ENCODE assay signal across 12 mouse cellular contexts in genomic region chr11:6179194-6179593, GRCm38 (mm10). TPM values are rescaled to one million over a fixed set of nuclear protein-coding genes. Genes with fewer than 3 reads are reported as not detected.
DNase-seq lines count a peak whose midpoint lies in the region; ATAC-seq and TF ChIP-seq lines count a peak whose summit lies in the region.
"Had no signal": no experiment of that assay in that cellular context is flagged by ENCODE, and none has a peak within 500 bp of the region (broad histone marks: within the 10 kb centered on the region; RNA-seq: fewer than 3 reads in every experiment).

No protein-coding gene starts in this region.

- ATAC-seq in midbrain, embryonic 16.5 days = no peak
- ATAC-seq in embryonic facial prominence, embryonic 13.5 days (ENCODE audit: insufficient number of reproducible peaks, insufficient read depth, low FRiP score, low TSS enrichment, low read depth) = no peak
- no peak for ATAC-seq in midbrain, postnatal 0 days (ENCODE audit: low FRiP score)
- no peak for ATAC-seq in megakaryocyte progenitor cell, adult 5-6 weeks (replicated peaks; ENCODE audit: poor library complexity)

- peaks cover 48% of the 10 kb centered on the region for H3K4me1 ChIP-seq in heart, embryonic 10.5 days
- H3K4me1 ChIP-seq in midbrain, embryonic 10.5 days = peaks cover 57% of the 10 kb centered on the region
- H3K4me1 ChIP-seq in midbrain, embryonic 16.5 days (ENCODE audit: control insufficient read depth, insufficient read depth, low read length) = peaks cover 20% of the 10 kb centered on the region
- H3K4me1 ChIP-seq in embryonic facial prominence, embryonic 13.5 days = peaks cover 24% of the 10 kb centered on the region
- peaks cover 17% of the 10 kb centered on the region for H3K4me1 ChIP-seq in midbrain, postnatal 0 days (ENCODE audit: insufficient read depth, low read length)

- no peaks in the 10 kb centered on the region for H3K9me3 ChIP-seq in heart, embryonic 10.5 days
- H3K9me3 ChIP-seq in midbrain, embryonic 10.5 days (replicated peaks) = no peaks in the 10 kb centered on the region
- H3K9me3 ChIP-seq in midbrain, embryonic 16.5 days (replicated peaks; ENCODE audit: control insufficient read depth, low read length, poor library complexity, severe bottlenecking) = no peaks in the 10 kb centered on the region
- no peaks in the 10 kb centered on the region for H3K9me3 ChIP-seq in embryonic facial prominence, embryonic 13.5 days
- no peaks in the 10 kb centered on the region for H3K9me3 ChIP-seq in midbrain, postnatal 0 days (ENCODE audit: low read length)
- H3K9me3 ChIP-seq: G1E; liver, embryonic 15.5 days had no signal

- no peak for DNase-seq in heart, embryonic 10.5 days (ENCODE audit: low spot score)
- no peak for DNase-seq in heart, postnatal 10 days
- no peak for DNase-seq in midbrain, embryonic 10.5 days (ENCODE audit: low spot score)
- DNase-seq in midbrain, postnatal 0 days (ENCODE audit: low spot score) = no peak
- DNase-seq in urinary bladder, adult 2 months (ENCODE audit: low spot score) = no peak
- DNase-seq: cerebellum, postnatal 14 days had no signal

- 15% methylated on average over 8 of the region's 8 CpGs for WGBS in heart, embryonic 10.5 days
- WGBS in midbrain, embryonic 10.5 days = 15% methylated on average over 8 of the region's 8 CpGs
- WGBS in midbrain, embryonic 16.5 days = 14% methylated on average over 8 of the region's 8 CpGs
- WGBS in embryonic facial prominence, embryonic 13.5 days = 20% methylated on average over 8 of the region's 8 CpGs
- 9% methylated on average over 8 of the region's 8 CpGs for WGBS in midbrain, postnatal 0 days

- H3K4me2 ChIP-seq in midbrain, embryonic 16.5 days (ENCODE audit: low read length) = no peak overlapping the region
- no peak overlapping the region for H3K4me2 ChIP-seq in embryonic facial prominence, embryonic 13.5 days
- no peak overlapping the region for H3K4me2 ChIP-seq in midbrain, postnatal 0 days (ENCODE audit: low read depth, low read length, poor library complexity, severe bottlenecking)
- H3K4me2 ChIP-seq: liver, embryonic 15.5 days had no signal

- H3K36me3 ChIP-seq in heart, embryonic 10.5 days = no peaks in the 10 kb centered on the region
- no peaks in the 10 kb centered on the region for H3K36me3 ChIP-seq in midbrain, embryonic 10.5 days
- H3K36me3 ChIP-seq in midbrain, embryonic 16.5 days (ENCODE audit: control insufficient read depth, insufficient read depth, low read length) = no peaks in the 10 kb centered on the region
- H3K36me3 ChIP-seq in embryonic facial prominence, embryonic 13.5 days = no peaks in the 10 kb centered on the region
- no peaks in the 10 kb centered on the region for H3K36me3 ChIP-seq in midbrain, postnatal 0 days (ENCODE audit: insufficient read depth, low read length)
- H3K36me3 ChIP-seq: liver, embryonic 15.5 days had no signal

- no peak overlapping the region for H3K4me3 ChIP-seq in heart, embryonic 10.5 days
- H3K4me3 ChIP-seq in midbrain, embryonic 10.5 days = no peak overlapping the region
- no peak overlapping the region for H3K4me3 ChIP-seq in midbrain, embryonic 16.5 days (ENCODE audit: low read depth, low read length)
- H3K4me3 ChIP-seq in embryonic facial prominence, embryonic 13.5 days = no peak overlapping the region
- H3K4me3 ChIP-seq in midbrain, postnatal 0 days (ENCODE audit: low read depth, low read length) = no peak overlapping the region
- H3K4me3 ChIP-seq: liver, embryonic 15.5 days had no signal

- intact Hi-C loops in heart, postnatal 10 days (cut with DNase I) = no loop called here

- H3K27ac ChIP-seq in heart, embryonic 10.5 days = peak overlapping the region; percentile 48
- H3K27ac ChIP-seq in midbrain, embryonic 10.5 days (replicated peaks) = peak overlapping the region; percentile 76
- no peak overlapping the region for H3K27ac ChIP-seq in midbrain, embryonic 16.5 days (ENCODE audit: low read length)
- peak overlapping the region; percentile 12; the same call in 1 of the 2 replicates for H3K27ac ChIP-seq in embryonic facial prominence, embryonic 13.5 days
- H3K27ac ChIP-seq in midbrain, postnatal 0 days (ENCODE audit: low read depth, low read length) = 0 out of 2 replicates have a peak overlapping the region, but pooled peaks have one; percentile 32
- H3K27ac ChIP-seq: liver, embryonic 15.5 days had no signal

- no peaks in the 10 kb centered on the region for H3K27me3 ChIP-seq in heart, embryonic 10.5 days (ENCODE audit: insufficient read depth, poor library complexity, severe bottlenecking)
- no peaks in the 10 kb centered on the region for H3K27me3 ChIP-seq in midbrain, embryonic 10.5 days (ENCODE audit: low read depth, poor library complexity, severe bottlenecking)
- H3K27me3 ChIP-seq in midbrain, embryonic 16.5 days (ENCODE audit: control insufficient read depth, insufficient read depth, low read depth, low read length) = no peaks in the 10 kb centered on the region
- no peaks in the 10 kb centered on the region for H3K27me3 ChIP-seq in embryonic facial prominence, embryonic 13.5 days
- H3K27me3 ChIP-seq in midbrain, postnatal 0 days (ENCODE audit: insufficient read depth, low read length) = no peaks in the 10 kb centered on the region
- H3K27me3 ChIP-seq: liver, embryonic 15.5 days had no signal

- H3K9ac ChIP-seq in midbrain, embryonic 16.5 days (ENCODE audit: low read depth, low read length) = no peak overlapping the region
- H3K9ac ChIP-seq in embryonic facial prominence, embryonic 13.5 days = no peak overlapping the region
- no peak overlapping the region for H3K9ac ChIP-seq in midbrain, postnatal 0 days (replicated peaks; ENCODE audit: low read length, poor library complexity, severe bottlenecking)
- H3K9ac ChIP-seq: liver, embryonic 15.5 days had no signal

- TF ChIP-seq CTCF in midbrain, postnatal 0 days (IDR thresholded peaks at IDR 0.05) = no peak

RNA-seq across cellular contexts. Expression of gene A730071L15Rik, which starts 20.6 kb away (rescaled TPM):
- polyA plus RNA-seq in heart, embryonic 10.5 days (2016; fragmentation: Nextera tagmentation; extraction: Ambion mirVana) = 0.14 and 0.43 TPM in 2 replicates
- under 1 TPM in 1 of 2 experiments, not detected in 1; 0.26 TPM for total RNA-seq in heart, postnatal 10 days (2021)
- 0.37 and 0.84 TPM in 2 replicates for polyA plus RNA-seq in midbrain, embryonic 10.5 days (2016; fragmentation: Nextera tagmentation; extraction: Ambion mirVana)
- polyA plus RNA-seq in midbrain, embryonic 16.5 days (2015; fragmentation: Nextera tagmentation; extraction: Ambion mirVana) = 0.51 and 0.63 TPM in 2 replicates
- 0.18 and 0.38 TPM in 2 replicates for polyA plus RNA-seq in embryonic facial prominence, embryonic 13.5 days (2015; fragmentation: Nextera tagmentation; extraction: Ambion mirVana)
- total RNA-seq in midbrain, postnatal 0 days (2014; rRNA removed) = 0.11 and 0.42 TPM in 2 replicates
- 0.23 and 0.33 TPM in 2 replicates for polyA plus RNA-seq in midbrain, postnatal 0 days (2015; fragmentation: Nextera tagmentation; extraction: Ambion mirVana)
- total RNA-seq in megakaryocyte progenitor cell, adult 5-6 weeks (2015) = 0.42 and 0.67 TPM in 2 replicates
- 0.51 and 1.7 TPM in 2 replicates for total RNA-seq in megakaryocyte progenitor cell, adult 5-6 weeks (2017)
- polyA plus RNA-seq in urinary bladder, adult 2 months (2012; rRNA removed) = 0.31 and 0.32 TPM in 2 replicates
- total RNA-seq: hematopoietic stem cell, adult 5-6 weeks had no signal
- polyA plus RNA-seq: G1E had no signal

RNA-seq across cellular contexts. Expression of gene Nudcd3, which starts 21.0 kb away (rescaled TPM):
- polyA plus RNA-seq in heart, embryonic 10.5 days (2016; fragmentation: Nextera tagmentation; extraction: Ambion mirVana) = 37.1 and 37.4 TPM in 2 replicates
- 10 to 100 TPM; 65.7 to 68.2 TPM for total RNA-seq in heart, postnatal 10 days (2021)
- polyA plus RNA-seq in midbrain, embryonic 10.5 days (2016; fragmentation: Nextera tagmentation; extraction: Ambion mirVana) = 52.0 and 53.7 TPM in 2 replicates
- polyA plus RNA-seq in midbrain, embryonic 16.5 days (2015; fragmentation: Nextera tagmentation; extraction: Ambion mirVana) = 80.2 TPM in 2 replicates
- polyA plus RNA-seq in embryonic facial prominence, embryonic 13.5 days (2015; fragmentation: Nextera tagmentation; extraction: Ambion mirVana) = 42.6 and 44.4 TPM in 2 replicates
- total RNA-seq in midbrain, postnatal 0 days (2014; rRNA removed) = 68.1 and 69.5 TPM in 2 replicates
- 70.7 and 75.6 TPM in 2 replicates for polyA plus RNA-seq in midbrain, postnatal 0 days (2015; fragmentation: Nextera tagmentation; extraction: Ambion mirVana)
- total RNA-seq in megakaryocyte progenitor cell, adult 5-6 weeks (2015) = 15.6 and 22.7 TPM in 2 replicates
- 33.4 and 36.9 TPM in 2 replicates for total RNA-seq in megakaryocyte progenitor cell, adult 5-6 weeks (2017)
- 49.9 and 57.6 TPM in 2 replicates for polyA plus RNA-seq in urinary bladder, adult 2 months (2012; rRNA removed)

RNA-seq across cellular contexts. Expression of gene Npc1l1, which starts 50.7 kb away (rescaled TPM):
- 0.06 TPM in 1 of 2 replicates, not detected in the other for polyA plus RNA-seq in heart, embryonic 10.5 days (2016; fragmentation: Nextera tagmentation; extraction: Ambion mirVana)
- total RNA-seq in heart, postnatal 10 days (2021) = not detected
- polyA plus RNA-seq in midbrain, embryonic 10.5 days (2016; fragmentation: Nextera tagmentation; extraction: Ambion mirVana) = not detected in 2 replicates
- 0.08 and 0.14 TPM in 2 replicates for polyA plus RNA-seq in midbrain, embryonic 16.5 days (2015; fragmentation: Nextera tagmentation; extraction: Ambion mirVana)
- polyA plus RNA-seq in embryonic facial prominence, embryonic 13.5 days (2015; fragmentation: Nextera tagmentation; extraction: Ambion mirVana) = 0.04 and 0.48 TPM in 2 replicates
- total RNA-seq in midbrain, postnatal 0 days (2014; rRNA removed) = 0.05 TPM in 1 of 2 replicates, not detected in the other
- 0.09 and 0.11 TPM in 2 replicates for polyA plus RNA-seq in midbrain, postnatal 0 days (2015; fragmentation: Nextera tagmentation; extraction: Ambion mirVana)
- total RNA-seq in megakaryocyte progenitor cell, adult 5-6 weeks (2015) = not detected in 2 replicates
- total RNA-seq in megakaryocyte progenitor cell, adult 5-6 weeks (2017) = not detected in 2 replicates
- 0.16 and 0.18 TPM in 2 replicates for polyA plus RNA-seq in urinary bladder, adult 2 months (2012; rRNA removed)
- total RNA-seq: hematopoietic stem cell, adult 5-6 weeks had no signal
- polyA plus RNA-seq: G1E had no signal
